Mouse (Mus musculus): ENCODE data around the gene Gm49388. TPM values are rescaled to one million over a fixed set of nuclear protein-coding genes. Genes with fewer than 3 reads are reported as not detected.

Gm49388 gene
- total RNA-seq (2023): 0.79 TPM

GRCm38 (mm10) chr7:127785308-127785707 lies at the start of gene Gm49388:
Gene Gm49388 (plus strand): TSS chr7:127785608.

GRCm38 (mm10) chr7:127744366-127745045 lies 40.9 kb upstream of the Gm49388 start, which contains the start of gene Fbxl19:
Gene Fbxl19 (plus strand): TSS chr7:127744543.

GRCm38 (mm10) chr7:127769651-127770038 lies 15.8 kb upstream of the Gm49388 start, which contains the start of gene Orai3:
Gene Orai3 (plus strand): TSS chr7:127769815.

GRCm38 (mm10) chr7:127776426-127776825 lies 9.0 kb upstream of the Gm49388 start, which contains the start of gene Setd1a:
Gene Setd1a (plus strand): TSS chr7:127776670.

GRCm38 (mm10) chr7:127800435-127801009 lies 15.1 kb downstream of the Gm49388 start, which contains the start of gene Hsd3b7:
Gene Hsd3b7 (plus strand): TSS chr7:127800604.

GRCm38 (mm10) chr7:127824176-127824871 lies 38.9 kb downstream of the Gm49388 start, which contains the start of the genes Stx4a and Stx1b:
Gene Stx4a (plus strand): TSS chr7:127824294.
Gene Stx1b (minus strand): TSS chr7:127824549.

Other genes with a start within 250 kb of the Gm49388 start
- 10.0 TPM for gene Tmem265, start 224.2 kb upstream of the Gm49388 start, total RNA-seq (2023)
- 139 TPM for gene Phkg2, start 212.3 kb upstream of the Gm49388 start, total RNA-seq (2023)
- gene Ccdc189, start 197.0 kb upstream of the Gm49388 start, total RNA-seq (2023): 0.38 TPM
- 138 TPM for gene Rnf40, start 196.8 kb upstream of the Gm49388 start, total RNA-seq (2023)
- gene Zfp629, start 169.8 kb upstream of the Gm49388 start, total RNA-seq (2023): 2.9 TPM
- gene Bcl7c, start 76.7 kb upstream of the Gm49388 start, total RNA-seq (2023): 21.5 TPM
- not detected for gene Ctf1, start 72.9 kb upstream of the Gm49388 start, total RNA-seq (2023)
- gene Ctf2, start 53.4 kb upstream of the Gm49388 start, total RNA-seq (2023): not detected
- gene Fbxl19, start 41.1 kb upstream of the Gm49388 start, total RNA-seq (2023): 5.2 TPM
- 6.8 TPM for gene Orai3, start 15.8 kb upstream of the Gm49388 start, total RNA-seq (2023)
- 85.9 TPM for gene Setd1a, start 8.9 kb upstream of the Gm49388 start, total RNA-seq (2023)
- 4.5 TPM for gene Hsd3b7, start 15.0 kb downstream of the Gm49388 start, total RNA-seq (2023)
- 106 TPM for gene Stx4a, start 38.7 kb downstream of the Gm49388 start, total RNA-seq (2023)
- gene Stx1b, start 38.9 kb downstream of the Gm49388 start, total RNA-seq (2023): not detected
- 85.5 TPM for gene Zfp646, start 90.6 kb downstream of the Gm49388 start, total RNA-seq (2023)
- gene Zfp668, start 91.2 kb downstream of the Gm49388 start, total RNA-seq (2023): 23.0 TPM
- 0.35 TPM for gene Prss53, start 105.4 kb downstream of the Gm49388 start, total RNA-seq (2023)
- gene Gm21974, start 109.8 kb downstream of the Gm49388 start, total RNA-seq (2023): not detected
- 13.3 TPM for gene Vkorc1, start 110.0 kb downstream of the Gm49388 start, total RNA-seq (2023)
- 21.5 TPM for gene Bckdk, start 118.5 kb downstream of the Gm49388 start, total RNA-seq (2023)
- 40.6 TPM for gene Kat8, start 126.9 kb downstream of the Gm49388 start, total RNA-seq (2023)
- not detected for gene Prss8, start 144.5 kb downstream of the Gm49388 start, total RNA-seq (2023)
- gene Prss36, start 161.1 kb downstream of the Gm49388 start, total RNA-seq (2023): 1.7 TPM
- 1,107 TPM for gene Fus, start 181.8 kb downstream of the Gm49388 start, total RNA-seq (2023)
- 47.8 TPM for gene Pycard, start 208.3 kb downstream of the Gm49388 start, total RNA-seq (2023)
- 0.35 TPM for gene Trim72, start 218.3 kb downstream of the Gm49388 start, total RNA-seq (2023)